Mouse (Mus musculus): Measurements from ENCODE around the gene Gpr176. TPM values are rescaled to one million over a fixed set of nuclear protein-coding genes. Genes with fewer than 3 reads are reported as not detected.

The Gpr176 gene
- total RNA-seq, 2 experiments from 2014 or later = 0.07 TPM; not detected in 1

DNA sequence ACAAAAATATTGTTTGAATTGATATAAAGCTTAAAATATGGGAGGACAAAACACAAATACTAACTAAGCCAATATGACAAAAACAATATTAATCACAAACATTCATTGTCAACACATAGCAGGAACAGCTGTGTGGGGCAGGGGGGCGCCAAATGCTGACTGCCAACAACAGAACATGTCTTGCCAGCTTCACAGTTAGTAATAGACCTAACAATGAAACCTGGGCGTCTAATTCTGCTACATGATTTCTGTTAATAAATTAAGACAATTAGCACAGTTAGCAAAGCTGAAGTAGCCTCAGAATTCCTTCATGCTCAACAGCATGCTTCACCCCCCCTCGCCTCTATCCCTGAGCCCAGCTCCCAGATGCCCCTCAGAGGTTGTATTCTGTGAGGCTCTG is 137.6 kb downstream of the Gpr176 start:
- DNase-seq = no peak

DNA sequence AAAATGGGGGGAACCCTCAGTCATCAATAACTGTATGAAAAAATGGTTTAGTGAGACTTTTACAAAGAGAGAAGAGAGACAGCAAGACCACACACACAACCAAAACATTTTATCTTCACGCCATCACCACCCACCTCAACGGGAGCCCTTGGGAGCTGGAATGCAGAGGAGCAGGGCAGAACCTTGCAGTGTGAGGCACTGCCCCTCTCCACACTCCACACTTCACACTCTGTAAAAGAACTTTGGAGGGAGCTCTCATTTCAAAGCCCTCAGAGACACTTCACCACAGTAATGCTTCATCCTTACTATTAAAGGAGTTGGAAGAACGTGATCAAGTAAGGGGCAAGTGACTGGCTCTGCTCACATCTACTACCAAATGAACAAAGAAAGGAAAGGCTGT is 142.7 kb downstream of the Gpr176 start:
- no peak for DNase-seq

DNA sequence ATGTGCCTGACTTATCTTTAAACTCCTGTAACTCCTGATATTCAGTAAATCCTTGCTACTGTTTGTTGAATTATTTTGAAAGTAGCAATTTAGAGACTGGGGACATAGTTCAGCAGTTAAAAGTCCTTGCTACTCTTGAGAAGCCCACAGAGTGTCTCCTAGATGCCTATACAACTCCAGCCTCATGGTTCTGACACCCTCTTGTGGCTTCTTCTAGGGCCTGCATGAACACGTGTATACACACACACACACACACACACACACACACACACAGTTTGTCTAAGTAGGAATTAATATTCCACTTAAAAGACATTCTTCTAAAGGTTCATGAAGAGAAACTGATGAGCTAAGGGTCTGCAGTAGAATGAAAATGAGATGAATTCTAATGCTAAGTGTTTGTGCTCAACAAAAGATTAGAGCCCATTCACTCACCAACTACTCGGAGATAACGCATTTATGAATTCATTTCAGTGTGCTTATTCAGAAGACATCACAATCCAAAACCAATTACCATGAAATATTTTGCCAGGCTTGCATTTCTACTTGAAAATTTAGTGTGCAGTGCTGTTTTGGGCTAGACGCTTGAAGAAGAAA is 144.6 kb downstream of the Gpr176 start:
- no peak for DNase-seq

Small RNAs within 50 kb of the gene (microRNA-seq; reads per million reads assigned to microRNA genes)
- 0 reads per million in 2 experiments for gene Gm22800

Other genes with a start within 250 kb of the Gpr176 start
- gene Fsip1, start 116.5 kb downstream of the Gpr176 start, total RNA-seq (2021) = not detected
- gene Eif2ak4, start 15.2 kb upstream of the Gpr176 start, total RNA-seq (2021) = 1 to 10 TPM; 5.1 to 7.3 TPM
- 100 to 1,000 TPM; 131 to 136 TPM for gene Srp14, start 106.3 kb upstream of the Gpr176 start, total RNA-seq (2021)
- gene Bmf, start 176.3 kb upstream of the Gpr176 start, total RNA-seq (2021) = 1 to 10 TPM; 5.2 to 5.4 TPM
- 1 to 10 TPM in 1 of 2 experiments, under 1 TPM in 1; 0.82 to 1.8 TPM for gene Bub1b, start 224.8 kb upstream of the Gpr176 start, total RNA-seq (2021)

Measured in heart, adult 18-20 months (tissue).